Mouse (Mus musculus): Measurements from ENCODE around the gene Cartpt.
A peak's percentile ranks its signal among the peaks of the same experiment; 100 is the strongest.
"Not testable (repeated sequence)": the region's sequence is repeated elsewhere in the genome, so short reads cannot be mapped to it uniquely, and the experiment has no call there.

Gene Cartpt

GRCm38 (mm10) chr13:99857336-99857735 lies 43.6 kb downstream of the Cartpt start:
- no peak for DNase-seq (ENCODE audit: low spot score)

GRCm38 (mm10) chr13:99855229-99855628 lies 45.7 kb downstream of the Cartpt start:
- DNase-seq (ENCODE audit: low spot score) = no peak

- DNase-seq (ENCODE audit: low spot score) = no peak
These were observed 47.8 kb downstream of the Cartpt start for GRCm38 (mm10) chr13:99853131-99853530.

- not testable (repeated sequence) for DNase-seq (ENCODE audit: low spot score)
These were observed 48.5 kb downstream of the Cartpt start for GRCm38 (mm10) chr13:99852416-99852815.

GRCm38 (mm10) chr13:99851026-99851425 lies 49.9 kb downstream of the Cartpt start:
- DNase-seq (ENCODE audit: low spot score) = no peak

GRCm38 (mm10) chr13:99849597-99849996 lies 51.3 kb downstream of the Cartpt start:
- peak; percentile 72 for DNase-seq (ENCODE audit: low spot score)
